Mouse (Mus musculus) testis, adult 2 months (tissue): ENCODE measurements around the gene Wdr18. TPM values are rescaled to one million over a fixed set of nuclear protein-coding genes. Genes with fewer than 3 reads are reported as not detected.

Source experiments
- H3K27ac ChIP-seq: fragments of 200-500 bp; 2 replicates; pipeline ENCODE4 v1.5.1; 2012; ENCODE audit warnings: low read depth, low read length; ENCODE audit not compliant: control insufficient read depth, insufficient read depth
- H3K27me3 ChIP-seq: fragments of 200-500 bp; 2 replicates; pipeline ENCODE4 v1.6.1; 2012; ENCODE audit warnings: mild to moderate bottlenecking, low read length, moderate library complexity; ENCODE audit not compliant: control insufficient read depth, insufficient read depth
- H3K36me3 ChIP-seq: fragments of 200-500 bp; 2 replicates; pipeline ENCODE4 v1.6.1; 2012; ENCODE audit warnings: mild to moderate bottlenecking, low read length; ENCODE audit not compliant: control insufficient read depth, insufficient read depth
- H3K4me1 ChIP-seq: fragments of 200-500 bp; 2 replicates; pipeline ENCODE4 v1.6.1; 2012; ENCODE audit warnings: low read length; ENCODE audit not compliant: control insufficient read depth, insufficient read depth
- H3K4me3 ChIP-seq: fragments of 200-500 bp; 2 replicates; pipeline ENCODE4 v1.5.1; 2012; ENCODE audit warnings: low read depth, mild to moderate bottlenecking, low read length, moderate library complexity, mixed read lengths; ENCODE audit not compliant: control insufficient read depth
- CTCF ChIP-seq: fragments of 200-500 bp; IDR thresholded peaks from 2 replicates; pipeline ENCODE4 v1.5.1; 2012; ENCODE audit warnings: low read depth, mild to moderate bottlenecking, inconsistent platforms, low read length, moderate library complexity; ENCODE audit not compliant: control insufficient read depth, insufficient read depth, insufficient replicate concordance
- POLR2A ChIP-seq: fragments of 200-500 bp; IDR thresholded peaks from 2 replicates; pipeline ENCODE4 v1.6.1; 2012; ENCODE audit warnings: low read depth, mild to moderate bottlenecking, inconsistent platforms, low read length, moderate library complexity; ENCODE audit not compliant: control insufficient read depth
- polyA plus RNA-seq: library from polyadenylated mRNA; depleted of rRNA; stranded (reverse); fragments of >200 nt; gene quantifications from 2 replicates; pipeline ENCODE4 v1.2.3, GENCODE M21; 2012

The Wdr18 gene
- polyA plus RNA-seq, 1 experiment = 36.5 TPM

DNA sequence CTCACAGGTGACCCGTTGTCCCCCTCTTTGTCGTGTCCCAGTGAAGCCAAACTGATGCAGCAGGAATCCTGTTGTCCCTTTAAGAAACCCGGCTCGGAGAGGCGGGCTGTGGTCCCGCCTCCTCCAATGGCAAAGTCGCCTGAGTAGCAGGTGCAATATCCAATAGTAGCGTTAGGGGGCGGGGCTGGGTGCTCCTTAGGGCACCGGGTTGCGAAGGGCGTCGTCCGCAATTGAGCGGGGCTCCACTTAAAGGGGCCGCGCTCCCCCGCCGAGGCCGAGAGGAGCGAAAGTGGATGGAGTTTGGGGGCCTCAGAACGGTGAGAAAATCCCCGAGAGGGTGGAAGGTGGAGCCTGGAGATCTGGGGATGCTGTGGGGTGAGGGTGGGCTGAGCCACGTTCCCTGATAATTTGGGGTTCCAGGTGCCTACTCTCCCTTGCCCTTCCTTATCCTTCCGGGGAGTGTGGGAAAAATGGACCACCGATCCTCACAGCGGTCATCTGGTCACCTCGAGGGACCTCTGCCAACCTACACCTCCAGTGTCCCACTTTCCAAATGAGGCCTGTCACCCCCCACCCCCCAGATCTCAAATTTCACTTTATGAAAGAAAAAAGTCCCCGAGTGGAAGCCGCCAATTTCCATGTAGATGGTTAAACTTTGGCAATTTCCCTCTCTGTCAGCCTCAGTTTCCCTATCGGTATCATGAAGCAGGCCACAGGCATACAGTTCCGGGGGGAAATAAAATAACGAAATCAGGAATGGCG is 36.5 kb downstream of the Wdr18 start, which contains the start of gene Abca7:
TSS of gene Abca7 (plus strand) at position 223 of the 762 bp plus-strand sequence.
- TF ChIP-seq CTCF (0 out of 2 replicates have a peak, but pooled peaks have one; percentile 9), POLR2A (no peak)
- Histone ChIP-seq H3K27ac (no peak within 1 kb of the TSS), H3K36me3 (no peaks in the 10 kb centered on the region), H3K27me3 (no peaks in the 10 kb centered on the region), H3K4me1 (peaks cover 26% of the 10 kb centered on the region), H3K4me3 (peak within 1 kb of the TSS; percentile 91)

DNA sequence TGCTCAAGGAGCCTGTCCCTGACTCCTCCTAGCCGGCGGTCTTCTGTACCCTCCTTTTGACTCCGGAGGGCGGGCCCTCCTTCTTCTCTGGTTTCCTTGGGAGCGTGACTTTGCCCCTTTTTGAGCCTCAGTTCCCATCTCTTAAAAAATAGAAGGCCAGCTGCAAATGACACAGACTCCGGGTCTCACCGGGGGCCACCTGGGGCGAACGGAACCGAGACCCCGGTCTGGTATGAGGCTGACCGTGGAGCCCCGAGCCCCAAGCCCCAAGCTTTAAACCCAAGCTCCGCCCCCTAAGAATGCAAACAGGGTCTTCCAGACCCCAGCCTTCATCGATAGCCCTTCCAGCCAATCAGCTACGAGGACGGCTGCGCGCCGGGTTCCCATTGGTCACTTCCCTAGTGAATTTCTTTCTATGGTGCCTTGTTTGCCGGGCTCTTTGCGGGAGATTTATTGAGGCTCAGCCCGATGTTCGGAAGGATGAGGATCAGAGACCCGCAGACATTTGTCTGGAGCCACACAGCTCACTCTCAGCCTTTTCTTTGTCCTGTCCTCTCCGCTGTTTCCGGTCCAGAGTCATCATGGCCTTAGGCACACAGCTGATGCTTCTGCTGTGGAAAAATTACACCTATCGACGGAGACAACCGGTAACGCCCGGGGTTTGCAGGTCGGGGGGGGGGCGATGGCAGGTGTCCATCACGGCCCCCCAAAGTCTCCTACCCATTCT is 37.2 kb downstream of the Wdr18 start:
- Histone ChIP-seq H3K27ac (no peak overlapping the region), H3K36me3 (no peaks in the 10 kb centered on the region), H3K27me3 (no peaks in the 10 kb centered on the region), H3K4me1 (peaks cover 26% of the 10 kb centered on the region), H3K4me3 (peak overlapping the region; percentile 91)
- TF ChIP-seq CTCF (no peak), POLR2A (no peak)

DNA sequence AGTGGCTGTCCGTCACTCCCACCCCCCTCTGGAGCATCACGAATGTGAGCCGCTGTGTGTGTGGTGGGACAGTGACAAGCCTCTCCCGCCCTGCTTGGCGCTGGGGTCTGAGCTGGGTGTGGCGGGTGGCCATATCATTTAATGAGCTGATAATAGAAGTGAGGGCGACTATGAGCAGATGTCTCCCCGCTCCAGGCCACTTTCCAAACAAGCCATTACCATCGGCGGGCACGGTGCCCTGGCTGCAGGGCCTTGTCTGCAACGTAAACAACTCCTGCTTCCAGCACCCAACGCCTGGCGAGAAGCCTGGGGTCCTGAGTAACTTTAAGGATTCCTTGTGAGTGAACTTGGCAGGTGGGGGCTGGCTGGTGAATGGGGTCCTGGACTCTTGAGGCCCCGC is 37.9 kb downstream of the Wdr18 start:
- no peaks in the 10 kb centered on the region for H3K27me3 ChIP-seq
- peaks cover 26% of the 10 kb centered on the region for H3K4me1 ChIP-seq
- no peaks in the 10 kb centered on the region for H3K36me3 ChIP-seq
- peak overlapping the region; percentile 48 for H3K4me3 ChIP-seq
- TF ChIP-seq CTCF = no peak
- H3K27ac ChIP-seq = no peak overlapping the region

DNA sequence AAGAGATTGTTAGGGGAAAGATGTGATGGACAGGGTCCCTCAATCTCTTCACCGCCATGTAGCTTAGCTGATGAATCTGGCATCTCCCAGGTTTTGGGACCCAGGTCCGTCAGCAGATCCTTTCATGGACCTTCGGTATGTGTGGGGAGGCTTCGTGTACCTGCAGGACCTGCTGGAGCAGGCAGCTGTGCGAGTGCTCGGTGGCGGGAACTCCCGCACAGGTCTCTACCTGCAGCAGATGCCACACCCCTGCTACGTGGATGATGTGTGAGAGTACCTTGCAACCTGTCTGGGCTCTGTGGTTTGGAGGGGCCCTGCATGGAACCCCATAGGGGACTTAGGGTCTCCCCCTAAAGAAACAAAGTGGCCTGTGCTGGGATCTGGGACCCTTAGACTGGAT is 42.0 kb downstream of the Wdr18 start:
- Histone ChIP-seq H3K36me3 (no peaks in the 10 kb centered on the region), H3K27ac (no peak overlapping the region), H3K27me3 (no peaks in the 10 kb centered on the region), H3K4me1 (peaks cover 21% of the 10 kb centered on the region), H3K4me3 (no peak overlapping the region)
- TF ChIP-seq CTCF (no peak), POLR2A (no peak)

DNA sequence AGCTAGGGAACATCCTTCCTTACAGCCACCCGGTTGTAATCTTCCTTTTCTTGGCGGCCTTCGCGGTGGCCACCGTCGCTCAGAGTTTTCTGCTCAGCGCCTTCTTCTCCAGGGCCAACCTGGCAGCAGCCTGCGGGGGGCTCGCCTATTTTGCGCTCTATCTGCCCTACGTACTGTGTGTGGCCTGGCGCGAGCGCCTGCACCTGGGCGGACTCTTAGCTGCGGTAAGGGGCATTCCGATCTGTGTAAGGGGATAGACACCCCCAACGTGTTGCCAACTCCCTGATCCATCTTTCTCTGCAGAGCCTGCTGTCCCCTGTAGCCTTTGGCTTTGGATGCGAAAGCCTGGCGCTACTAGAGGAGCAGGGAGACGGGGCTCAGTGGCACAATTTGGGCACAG is 42.9 kb downstream of the Wdr18 start:
- H3K36me3 ChIP-seq = no peaks in the 10 kb centered on the region
- H3K4me1 ChIP-seq = peaks cover 13% of the 10 kb centered on the region
- no peak overlapping the region for H3K4me3 ChIP-seq
- no peak overlapping the region for H3K27ac ChIP-seq
- H3K27me3 ChIP-seq = no peaks in the 10 kb centered on the region
- TF ChIP-seq POLR2A (no peak), CTCF (no peak)

DNA sequence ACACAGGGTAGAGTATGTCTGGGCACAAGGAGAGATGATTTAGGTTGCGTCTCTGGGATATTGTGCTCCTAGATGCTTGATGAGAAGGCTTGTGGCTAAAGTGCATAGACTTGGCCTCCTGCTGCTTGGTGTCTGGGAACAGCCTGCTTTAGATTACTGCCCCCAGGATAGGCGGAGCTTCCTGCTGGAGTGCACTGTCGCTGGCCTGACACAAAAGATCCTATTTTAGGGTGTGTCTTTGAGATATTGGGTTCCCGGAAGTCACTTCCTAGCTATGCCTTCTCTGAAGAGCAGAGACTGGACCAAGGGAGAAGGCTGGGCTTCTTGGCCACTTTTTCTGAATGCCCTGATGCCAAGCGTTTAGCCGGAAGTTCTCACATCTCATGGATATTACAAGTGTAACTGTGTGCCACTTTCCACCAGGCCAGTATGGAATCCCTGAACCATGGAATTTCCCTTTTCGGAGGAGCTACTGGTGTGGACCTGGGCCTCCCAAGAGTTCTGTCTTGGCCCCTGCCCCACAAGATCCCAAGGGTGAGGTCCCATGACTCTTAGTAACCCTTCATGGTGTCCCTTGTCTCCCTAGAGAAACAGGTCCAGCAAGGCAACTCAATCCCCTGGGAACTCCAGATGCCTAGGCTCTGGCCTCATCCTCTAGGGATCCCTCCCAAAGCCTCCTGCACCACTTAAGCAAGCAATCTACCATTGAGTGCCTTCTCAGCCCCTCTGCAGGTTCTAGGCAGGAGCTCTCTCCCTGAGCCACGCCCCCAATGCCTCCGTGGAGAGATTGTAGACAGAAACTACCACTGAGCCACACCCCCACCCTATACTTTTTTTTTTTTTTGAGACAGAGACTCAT is 43.7 kb downstream of the Wdr18 start:
- Histone ChIP-seq H3K4me3 (no peak overlapping the region), H3K4me1 (peaks cover 7% of the 10 kb centered on the region), H3K27me3 (no peaks in the 10 kb centered on the region), H3K27ac (no peak overlapping the region), H3K36me3 (no peaks in the 10 kb centered on the region)
- TF ChIP-seq CTCF = no peak

DNA sequence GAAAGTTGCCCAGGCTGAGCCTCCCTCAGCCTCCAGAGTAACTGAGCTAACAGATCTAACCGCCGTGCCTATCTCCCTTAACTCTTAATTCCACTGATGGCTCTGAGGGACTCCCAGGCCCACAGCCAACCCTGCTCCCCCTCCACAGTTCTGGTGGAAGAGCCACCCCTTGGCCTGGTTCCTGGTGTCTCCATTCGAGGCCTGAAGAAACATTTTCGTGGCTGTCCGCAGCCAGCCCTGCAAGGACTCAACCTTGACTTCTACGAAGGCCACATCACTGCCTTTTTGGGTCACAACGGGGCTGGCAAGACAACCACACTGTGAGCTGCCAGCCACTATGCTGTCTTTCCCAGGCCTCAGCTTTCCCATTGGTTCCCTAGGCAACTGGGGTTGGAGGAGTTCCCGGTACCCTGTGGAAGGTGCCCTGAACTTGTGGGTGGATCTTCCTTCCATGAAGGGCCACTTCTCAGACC is 44.3 kb downstream of the Wdr18 start:
- Histone ChIP-seq H3K4me1 (peaks cover 7% of the 10 kb centered on the region), H3K27ac (no peak overlapping the region), H3K4me3 (no peak overlapping the region), H3K36me3 (no peaks in the 10 kb centered on the region), H3K27me3 (no peaks in the 10 kb centered on the region)
- no peak for TF ChIP-seq POLR2A
- TF ChIP-seq CTCF = no peak
